Mouse (Mus musculus) lung, embryonic 15.5 days (tissue): ENCODE measurements around the gene Ubash3b. TPM values are rescaled to one million over a fixed set of nuclear protein-coding genes. Genes with fewer than 3 reads are reported as not detected.
A peak's percentile ranks its signal among the peaks of the same experiment; 100 is the strongest.

Experiments used
- ATAC-seq: fragments of 200-750 bp; cut with Nextera tagmentation; 2 replicates; pipeline ENCODE4 v1.8.0; 2017; ENCODE audit warnings: moderate number of reproducible peaks, borderline replicate concordance; ENCODE audit not compliant: low FRiP score, low TSS enrichment; ENCODE audit errors: extremely low read depth
- H3K27ac ChIP-seq: fragments of 300-500 bp; sonication (generic); 2 replicates; pipeline ENCODE4 v1.5.1; 2015; ENCODE audit warnings: moderate library complexity, mild to moderate bottlenecking, inconsistent platforms
- H3K27me3 ChIP-seq: fragments of 300-500 bp; sonication (generic); 2 replicates; pipeline ENCODE4 v1.6.1; 2015; ENCODE audit warnings: inconsistent platforms
- H3K36me3 ChIP-seq: fragments of 300-500 bp; sonication (generic); 2 replicates; pipeline ENCODE4 v1.6.1; 2015; ENCODE audit warnings: inconsistent platforms
- H3K4me1 ChIP-seq: fragments of 300-500 bp; sonication (generic); 2 replicates; pipeline ENCODE4 v1.6.1; 2015; ENCODE audit warnings: inconsistent platforms
- H3K4me2 ChIP-seq: fragments of 300-500 bp; sonication (generic); 2 replicates; pipeline ENCODE4 v1.6.1; 2015; ENCODE audit warnings: inconsistent platforms, mild to moderate bottlenecking, moderate library complexity
- H3K4me3 ChIP-seq: fragments of 300-500 bp; sonication (generic); 2 replicates; pipeline ENCODE4 v1.5.1; 2015; ENCODE audit warnings: mild to moderate bottlenecking, inconsistent platforms
- H3K9ac ChIP-seq: fragments of 300-500 bp; sonication (generic); 2 replicates; pipeline ENCODE4 v1.6.1; 2015; ENCODE audit warnings: inconsistent platforms
- H3K9me3 ChIP-seq: fragments of 300-500 bp; sonication (generic); 2 replicates; pipeline ENCODE4 v1.6.1; 2016; ENCODE audit warnings: inconsistent platforms
- WGBS: fragments of 180-500 bp; shearing (Covaris S2); methylation state at CpG from one replicate; pipeline ENCODE4 v1.1.7; 2015; 5-methylcytosine and 5-hydroxymethylcytosine counted together
- polyA plus RNA-seq: library from polyadenylated mRNA; unstranded; fragments of >200 nt; fragmentation: Nextera tagmentation; extraction: Ambion mirVana; gene quantifications from 2 replicates; pipeline ENCODE4 v1.2.1, GENCODE M21; 2015

Gene Ubash3b
- polyA plus RNA-seq, 1 experiment from 2014 or later, result 6.3 TPM

- no peaks in the 10 kb centered on the region for H3K9me3 ChIP-seq
- H3K9ac ChIP-seq, result no peak overlapping the region
- no peak overlapping the region for H3K4me2 ChIP-seq
- H3K4me1 ChIP-seq, result no peaks in the 10 kb centered on the region
- H3K36me3 ChIP-seq, result no peaks in the 10 kb centered on the region
- no peaks in the 10 kb centered on the region for H3K27me3 ChIP-seq
- no peak overlapping the region for H3K27ac ChIP-seq
- WGBS, result 81% methylated on average over 3 of the region's 3 CpGs
- H3K4me3 ChIP-seq, result no peak overlapping the region
- ATAC-seq, result no peak
Observed at GRCm38 (mm10) chr9:41129273-41129672, 32.2 kb downstream of the Ubash3b start.

GRCm38 (mm10) chr9:41126723-41127122, 34.8 kb downstream of the Ubash3b start:
- H3K9me3 ChIP-seq, result no peaks in the 10 kb centered on the region
- H3K36me3 ChIP-seq, result no peaks in the 10 kb centered on the region
- H3K27me3 ChIP-seq, result no peaks in the 10 kb centered on the region
- no peak overlapping the region for H3K27ac ChIP-seq
- no peak overlapping the region for H3K4me2 ChIP-seq
- ATAC-seq, result no peak
- 78% methylated on average over 3 of the region's 3 CpGs for WGBS
- H3K4me1 ChIP-seq, result peaks cover 15% of the 10 kb centered on the region
- no peak overlapping the region for H3K9ac ChIP-seq
- H3K4me3 ChIP-seq, result no peak overlapping the region

GRCm38 (mm10) chr9:41124305-41124704, 37.2 kb downstream of the Ubash3b start:
- Histone ChIP-seq H3K9ac (no peak overlapping the region), H3K36me3 (no peaks in the 10 kb centered on the region), H3K4me3 (no peak overlapping the region), H3K9me3 (no peaks in the 10 kb centered on the region), H3K27me3 (no peaks in the 10 kb centered on the region), H3K27ac (no peak overlapping the region), H3K4me2 (no peak overlapping the region), H3K4me1 (peaks cover 15% of the 10 kb centered on the region)
- WGBS, result 92% methylated on average over 6 of the region's 6 CpGs
- ATAC-seq, result no peak

- no peak overlapping the region for H3K9ac ChIP-seq
- no peaks in the 10 kb centered on the region for H3K9me3 ChIP-seq
- no peaks in the 10 kb centered on the region for H3K27me3 ChIP-seq
- H3K36me3 ChIP-seq, result no peaks in the 10 kb centered on the region
- WGBS, result 50% methylated on average over 11 of the region's 11 CpGs
- no peak overlapping the region for H3K4me2 ChIP-seq
- no peak for ATAC-seq
- 0 out of 2 replicates have a peak overlapping the region, but pooled peaks have one; percentile 20 for H3K27ac ChIP-seq
- H3K4me3 ChIP-seq, result no peak overlapping the region
- peaks cover 21% of the 10 kb centered on the region for H3K4me1 ChIP-seq
Observed at GRCm38 (mm10) chr9:41122390-41123110, 38.9 kb downstream of the Ubash3b start.

GRCm38 (mm10) chr9:41121701-41122354, 39.7 kb downstream of the Ubash3b start:
- no peaks in the 10 kb centered on the region for H3K9me3 ChIP-seq
- no peak overlapping the region for H3K4me3 ChIP-seq
- no peak overlapping the region for H3K4me2 ChIP-seq
- H3K36me3 ChIP-seq, result no peaks in the 10 kb centered on the region
- no peak; the same call in 1 of the 2 replicates for ATAC-seq
- no peak overlapping the region for H3K9ac ChIP-seq
- H3K27ac ChIP-seq, result no peak overlapping the region
- H3K27me3 ChIP-seq, result no peaks in the 10 kb centered on the region
- WGBS, result 70% methylated on average over 6 of the region's 6 CpGs
- H3K4me1 ChIP-seq, result peaks cover 21% of the 10 kb centered on the region

- no peak for ATAC-seq
- Histone ChIP-seq H3K9me3 (no peaks in the 10 kb centered on the region), H3K9ac (no peak overlapping the region), H3K4me3 (no peak overlapping the region), H3K4me1 (peaks cover 21% of the 10 kb centered on the region), H3K4me2 (no peak overlapping the region), H3K36me3 (no peaks in the 10 kb centered on the region), H3K27ac (no peak overlapping the region), H3K27me3 (no peaks in the 10 kb centered on the region)
- 60% methylated on average over 6 of the region's 6 CpGs for WGBS
Observed at GRCm38 (mm10) chr9:41119958-41120357, 41.5 kb downstream of the Ubash3b start.

- Histone ChIP-seq H3K4me1 (peaks cover 18% of the 10 kb centered on the region; the same call in 1 of the 2 replicates), H3K4me2 (no peak overlapping the region), H3K36me3 (no peaks in the 10 kb centered on the region), H3K4me3 (no peak overlapping the region), H3K27me3 (no peaks in the 10 kb centered on the region), H3K9me3 (no peaks in the 10 kb centered on the region), H3K9ac (no peak overlapping the region), H3K27ac (no peak overlapping the region)
- WGBS, result 44% methylated on average over 7 of the region's 7 CpGs
- ATAC-seq, result no peak
Observed at GRCm38 (mm10) chr9:41118065-41118464, 43.4 kb downstream of the Ubash3b start.

- WGBS, result 74% methylated on average over 12 of the region's 12 CpGs
- 0 out of 2 replicates have a peak, but pooled peaks cover 6% of the 10 kb centered on the region for H3K4me1 ChIP-seq
- no peak overlapping the region for H3K27ac ChIP-seq
- ATAC-seq, result no peak
- no peak overlapping the region for H3K4me3 ChIP-seq
- H3K36me3 ChIP-seq, result no peaks in the 10 kb centered on the region
- H3K27me3 ChIP-seq, result no peaks in the 10 kb centered on the region
- no peak overlapping the region for H3K4me2 ChIP-seq
- no peak overlapping the region for H3K9ac ChIP-seq
- no peaks in the 10 kb centered on the region for H3K9me3 ChIP-seq
Observed at GRCm38 (mm10) chr9:41116126-41116525, 45.4 kb downstream of the Ubash3b start.

- Histone ChIP-seq H3K4me1 (0 out of 2 replicates have a peak, but pooled peaks cover 6% of the 10 kb centered on the region), H3K36me3 (no peaks in the 10 kb centered on the region), H3K9me3 (no peaks in the 10 kb centered on the region), H3K9ac (no peak overlapping the region), H3K4me2 (no peak overlapping the region), H3K27me3 (no peaks in the 10 kb centered on the region), H3K4me3 (no peak overlapping the region), H3K27ac (no peak overlapping the region)
- ATAC-seq, result no peak
- WGBS, result 90% methylated on average over 9 of the region's 9 CpGs
Observed at GRCm38 (mm10) chr9:41114367-41114766, 47.1 kb downstream of the Ubash3b start.

- Histone ChIP-seq H3K4me3 (no peak overlapping the region), H3K9me3 (no peaks in the 10 kb centered on the region), H3K27ac (no peak overlapping the region), H3K4me1 (peaks cover 35% of the 10 kb centered on the region), H3K36me3 (no peaks in the 10 kb centered on the region), H3K27me3 (no peaks in the 10 kb centered on the region), H3K4me2 (no peak overlapping the region), H3K9ac (no peak overlapping the region)
- WGBS, result 80% methylated on average over 7 of the region's 7 CpGs
- ATAC-seq, result no peak
Observed at GRCm38 (mm10) chr9:41109749-41110148, 51.7 kb downstream of the Ubash3b start.

GRCm38 (mm10) chr9:41108324-41109180, 52.9 kb downstream of the Ubash3b start:
- Histone ChIP-seq H3K4me2 (peak overlapping the region; percentile 5), H3K9me3 (no peaks in the 10 kb centered on the region), H3K4me1 (peaks cover 35% of the 10 kb centered on the region), H3K27me3 (no peaks in the 10 kb centered on the region), H3K27ac (peak overlapping the region; percentile 48; the same call in 1 of the 2 replicates), H3K36me3 (no peaks in the 10 kb centered on the region), H3K9ac (no peak overlapping the region), H3K4me3 (no peak overlapping the region)
- peak; percentile 73; the same call in 1 of the 2 replicates for ATAC-seq
- 27% methylated on average over 14 of the region's 14 CpGs for WGBS
